Mouse (Mus musculus): ENCODE measurements at regions not wholly inside any gene's neighbourhood (a gene's known extent, or its start where the extent isn't known, plus 50 kb on each side); places are given as distances from the start of the nearest gene placed in this dataset.

GRCm38 (mm10) chr14:87746011-87746410 is 329.6 kb downstream of the Tdrd3 start:
- Histone ChIP-seq H3K4me2 (replicated peaks; ENCODE audit: low read depth) (no peak overlapping the region), H3K27me3 (ENCODE audit: control insufficient read depth, insufficient read depth, low read length) (no peaks in the 10 kb centered on the region), H3K27ac (replicated peaks) (no peak overlapping the region), H3K4me1 (replicated peaks; ENCODE audit: control insufficient read depth, insufficient read depth) (no peaks in the 10 kb centered on the region), H3K36me3 (ENCODE audit: control insufficient read depth, insufficient read depth, low read length) (no peaks in the 10 kb centered on the region), H3K4me3 (ENCODE audit: low read depth, low read length) (no peak overlapping the region), H3K9ac (ENCODE audit: low read length) (no peak overlapping the region), H3K9me3 (ENCODE audit: control insufficient read depth, low read length) (no peaks in the 10 kb centered on the region)
- WGBS: 50% methylated on average over 5 of the region's 5 CpGs
- no peak for ATAC-seq (ENCODE audit: low FRiP score, low TSS enrichment)
- no peak for DNase-seq (ENCODE audit: low spot score)
- TF ChIP-seq CTCF (IDR thresholded peaks at IDR 0.05; ENCODE audit: low read depth) (no peak), EP300 (optimal IDR thresholded peaks at IDR 0.05) (no peak)

DNA sequence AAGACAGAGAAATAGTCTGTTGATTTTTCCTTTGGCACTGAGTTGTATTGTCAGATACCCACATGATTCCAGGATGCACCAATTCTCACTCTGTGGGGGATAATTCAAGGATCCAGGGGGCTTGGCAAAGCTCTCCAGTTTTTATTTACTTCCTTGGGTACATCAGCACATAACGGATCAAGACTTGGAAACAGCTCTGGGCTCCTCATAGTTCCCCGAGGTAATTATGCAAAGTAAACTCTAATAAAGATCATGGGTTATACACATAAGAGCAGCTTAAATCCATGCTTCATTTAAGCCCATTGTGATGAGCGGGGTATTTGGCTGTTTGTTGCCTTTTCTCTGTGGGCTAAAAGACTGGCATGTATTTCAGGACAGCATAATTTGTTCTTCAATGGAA is 332.6 kb downstream of the Tdrd3 start:
- Histone ChIP-seq H3K36me3 (ENCODE audit: control insufficient read depth, insufficient read depth, low read length) (no peaks in the 10 kb centered on the region), H3K4me2 (replicated peaks; ENCODE audit: low read depth) (no peak overlapping the region), H3K9me3 (ENCODE audit: control insufficient read depth, low read length) (no peaks in the 10 kb centered on the region), H3K27ac (replicated peaks) (no peak overlapping the region), H3K4me1 (replicated peaks; ENCODE audit: control insufficient read depth, insufficient read depth) (no peaks in the 10 kb centered on the region), H3K4me3 (ENCODE audit: low read depth, low read length) (no peak overlapping the region), H3K27me3 (ENCODE audit: control insufficient read depth, insufficient read depth, low read length) (no peaks in the 10 kb centered on the region), H3K9ac (ENCODE audit: low read length) (no peak overlapping the region)
- TF ChIP-seq EP300 (optimal IDR thresholded peaks at IDR 0.05) (no peak), CTCF (IDR thresholded peaks at IDR 0.05; ENCODE audit: low read depth) (no peak)
- DNase-seq (ENCODE audit: low spot score) (no peak), ATAC-seq (ENCODE audit: low FRiP score, low TSS enrichment) (no peak)
- WGBS: 68% methylated on average over 3 of the region's 3 CpGs

GRCm38 (mm10) chr14:87749762-87750161 is 333.3 kb downstream of the Tdrd3 start:
- Histone ChIP-seq H3K9me3 (ENCODE audit: control insufficient read depth, low read length) (no peaks in the 10 kb centered on the region), H3K4me3 (ENCODE audit: low read depth, low read length) (no peak overlapping the region), H3K4me1 (replicated peaks; ENCODE audit: control insufficient read depth, insufficient read depth) (no peaks in the 10 kb centered on the region), H3K27me3 (ENCODE audit: control insufficient read depth, insufficient read depth, low read length) (no peaks in the 10 kb centered on the region), H3K9ac (ENCODE audit: low read length) (no peak overlapping the region), H3K36me3 (ENCODE audit: control insufficient read depth, insufficient read depth, low read length) (no peaks in the 10 kb centered on the region), H3K4me2 (replicated peaks; ENCODE audit: low read depth) (no peak overlapping the region), H3K27ac (replicated peaks) (no peak overlapping the region)
- ATAC-seq (ENCODE audit: low FRiP score, low TSS enrichment) (no peak), DNase-seq (ENCODE audit: low spot score) (no peak)
- TF ChIP-seq EP300 (optimal IDR thresholded peaks at IDR 0.05): no peak
- 0 out of 2 replicates have a peak, but pooled peaks have one; percentile 11 for TF ChIP-seq CTCF (IDR thresholded peaks at IDR 0.05; ENCODE audit: low read depth)

DNA sequence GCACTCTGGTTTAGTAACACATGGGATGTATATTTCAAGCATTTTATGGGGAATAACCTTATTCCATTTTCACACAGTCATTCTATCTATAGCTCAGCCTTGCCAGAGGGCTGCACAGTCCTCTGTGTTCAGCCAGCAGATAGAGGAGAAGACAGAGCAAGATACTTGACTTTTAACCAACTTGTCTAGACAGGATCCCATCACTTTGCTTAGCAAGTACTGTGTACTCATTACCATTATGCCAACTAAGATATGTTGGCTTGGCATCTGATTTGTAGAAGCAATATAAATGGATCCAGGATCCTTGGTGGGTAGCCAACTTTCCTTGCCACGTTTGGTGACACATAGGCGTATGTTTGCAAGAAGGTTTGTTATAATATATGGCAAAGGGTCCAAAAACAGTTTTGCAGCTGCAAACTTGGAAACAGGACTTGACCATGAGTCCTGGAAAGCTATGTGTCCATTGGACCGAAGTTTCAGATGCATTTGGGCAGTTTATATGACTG is 334.3 kb downstream of the Tdrd3 start:
- Histone ChIP-seq H3K27me3 (ENCODE audit: control insufficient read depth, insufficient read depth, low read length) (no peaks in the 10 kb centered on the region), H3K4me3 (ENCODE audit: low read depth, low read length) (no peak overlapping the region), H3K4me2 (replicated peaks; ENCODE audit: low read depth) (no peak overlapping the region), H3K9ac (ENCODE audit: low read length) (no peak overlapping the region), H3K27ac (replicated peaks) (no peak overlapping the region), H3K9me3 (ENCODE audit: control insufficient read depth, low read length) (no peaks in the 10 kb centered on the region), H3K36me3 (ENCODE audit: control insufficient read depth, insufficient read depth, low read length) (no peaks in the 10 kb centered on the region), H3K4me1 (replicated peaks; ENCODE audit: control insufficient read depth, insufficient read depth) (no peaks in the 10 kb centered on the region)
- DNase-seq (ENCODE audit: low spot score) (no peak), ATAC-seq (ENCODE audit: low FRiP score, low TSS enrichment) (no peak)
- WGBS: 70% methylated on average over 3 of the region's 3 CpGs
- TF ChIP-seq EP300 (optimal IDR thresholded peaks at IDR 0.05) (no peak), CTCF (IDR thresholded peaks at IDR 0.05; ENCODE audit: low read depth) (no peak)

- H3K9ac ChIP-seq (ENCODE audit: low read length): no peak overlapping the region
- no peak overlapping the region for H3K27ac ChIP-seq (replicated peaks)
- H3K27me3 ChIP-seq (ENCODE audit: control insufficient read depth, insufficient read depth, low read length): no peaks in the 10 kb centered on the region
- H3K4me3 ChIP-seq (ENCODE audit: low read depth, low read length): no peak overlapping the region
- H3K9me3 ChIP-seq (ENCODE audit: control insufficient read depth, low read length): no peaks in the 10 kb centered on the region
- DNase-seq (ENCODE audit: low spot score) (no peak), ATAC-seq (ENCODE audit: low FRiP score, low TSS enrichment) (no peak)
- H3K4me1 ChIP-seq (replicated peaks; ENCODE audit: control insufficient read depth, insufficient read depth): no peaks in the 10 kb centered on the region
- no peak for TF ChIP-seq CTCF (IDR thresholded peaks at IDR 0.05; ENCODE audit: low read depth)
- TF ChIP-seq EP300 (optimal IDR thresholded peaks at IDR 0.05): no peak
- no peaks in the 10 kb centered on the region for H3K36me3 ChIP-seq (ENCODE audit: control insufficient read depth, insufficient read depth, low read length)
- 35% methylated on average over 4 of the region's 4 CpGs for WGBS
- H3K4me2 ChIP-seq (replicated peaks; ENCODE audit: low read depth): no peak overlapping the region
Observed at GRCm38 (mm10) chr14:87754744-87755143, 338.3 kb downstream of the Tdrd3 start.

DNA sequence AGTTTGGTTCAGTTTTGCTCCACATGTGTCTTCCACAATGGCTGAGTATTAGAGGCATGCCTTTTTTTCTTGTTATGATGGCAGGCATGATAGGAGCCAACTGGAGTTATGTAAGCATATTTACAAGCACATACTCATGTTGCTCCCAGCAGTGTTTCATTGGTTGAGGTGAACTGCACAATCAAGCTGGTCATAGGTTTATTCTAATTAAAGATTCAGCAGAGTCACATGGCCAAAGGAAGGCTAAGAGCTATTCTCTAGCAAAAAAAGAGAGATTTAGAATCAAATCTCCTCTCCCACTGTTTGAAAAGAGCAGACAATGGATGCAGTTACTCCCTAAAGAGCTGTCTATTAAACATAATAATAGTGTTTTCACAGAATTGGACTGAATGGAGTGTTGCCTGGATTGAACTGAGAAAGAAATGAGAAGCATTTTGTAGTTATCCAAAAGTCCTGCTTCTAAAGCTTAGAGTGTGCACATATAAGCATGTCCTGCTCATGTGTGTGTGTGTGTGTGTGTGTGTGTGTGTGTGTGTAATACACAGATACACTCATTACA is 359.0 kb downstream of the Tdrd3 start:
- DNase-seq (ENCODE audit: low spot score): no peak

More for the DNA sequence above, 359.0 kb downstream of the Tdrd3 start:
- TF ChIP-seq EP300 (optimal IDR thresholded peaks at IDR 0.05): no peak
- TF ChIP-seq CTCF (IDR thresholded peaks at IDR 0.05; ENCODE audit: low read depth): no peak
- H3K9me3 ChIP-seq (ENCODE audit: control insufficient read depth, low read length): no peaks in the 10 kb centered on the region
- H3K4me2 ChIP-seq (replicated peaks; ENCODE audit: low read depth): no peak overlapping the region
- no peaks in the 10 kb centered on the region for H3K27me3 ChIP-seq (ENCODE audit: control insufficient read depth, insufficient read depth, low read length)
- H3K9ac ChIP-seq (ENCODE audit: low read length): no peak overlapping the region
- H3K4me1 ChIP-seq (replicated peaks; ENCODE audit: control insufficient read depth, insufficient read depth): no peaks in the 10 kb centered on the region
- no peaks in the 10 kb centered on the region for H3K36me3 ChIP-seq (ENCODE audit: control insufficient read depth, insufficient read depth, low read length)
- H3K4me3 ChIP-seq (ENCODE audit: low read depth, low read length): no peak overlapping the region
- ATAC-seq (ENCODE audit: low FRiP score, low TSS enrichment): no peak
- H3K27ac ChIP-seq (replicated peaks): no peak overlapping the region

All from stomach, postnatal 0 days (tissue).